Mouse (Mus musculus): Measurements from ENCODE around the gene Rfc4. TPM values are rescaled to one million over a fixed set of nuclear protein-coding genes. Genes with fewer than 3 reads are reported as not detected.
"Not testable (repeated sequence)": the region's sequence is repeated elsewhere in the genome, so short reads cannot be mapped to it uniquely, and the experiment has no call there.

Rfc4 gene
- polyA plus RNA-seq, 1 experiment from 2014 or later: 239 TPM

DNA sequence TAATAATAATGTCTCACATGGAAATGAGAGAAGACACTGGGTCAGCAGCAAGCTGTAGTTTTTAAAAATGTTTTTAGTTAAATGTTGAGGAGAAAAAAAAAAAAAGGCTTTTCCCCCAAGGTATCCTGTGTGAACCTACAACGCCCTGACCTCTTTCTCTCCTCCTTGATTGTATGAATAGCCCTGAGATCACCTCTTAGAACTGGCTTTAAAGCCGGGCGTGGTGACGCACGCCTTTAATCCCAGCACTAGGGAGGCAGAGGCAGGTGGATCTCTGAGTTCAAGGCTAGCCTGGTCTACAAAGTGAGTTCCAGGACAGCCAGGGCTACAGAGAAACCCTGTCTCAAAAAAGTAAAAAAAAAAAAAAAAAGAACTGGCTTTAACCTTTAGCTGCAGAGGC, 32.0 kb downstream of the Rfc4 start:
- H3K36me3 ChIP-seq (ENCODE audit: control insufficient read depth, insufficient read depth, low read length); H3K4me3 ChIP-seq (ENCODE audit: low read depth, low read length); H3K9me3 ChIP-seq (ENCODE audit: control insufficient read depth, low read length); H3K4me2 ChIP-seq (ENCODE audit: low read depth, low read length, severe bottlenecking); H3K27me3 ChIP-seq (ENCODE audit: control insufficient read depth, insufficient read depth, low read length); H3K9ac ChIP-seq (ENCODE audit: low read length); H3K4me1 ChIP-seq (replicated peaks; ENCODE audit: control insufficient read depth, insufficient read depth, low read length); H3K27ac ChIP-seq (ENCODE audit: low read depth, low read length); DNase-seq (ENCODE audit: low spot score); ATAC-seq (replicated peaks; ENCODE audit: low FRiP score): not testable (repeated sequence)
- 88% methylated on average over 5 of the region's 5 CpGs for WGBS

DNA sequence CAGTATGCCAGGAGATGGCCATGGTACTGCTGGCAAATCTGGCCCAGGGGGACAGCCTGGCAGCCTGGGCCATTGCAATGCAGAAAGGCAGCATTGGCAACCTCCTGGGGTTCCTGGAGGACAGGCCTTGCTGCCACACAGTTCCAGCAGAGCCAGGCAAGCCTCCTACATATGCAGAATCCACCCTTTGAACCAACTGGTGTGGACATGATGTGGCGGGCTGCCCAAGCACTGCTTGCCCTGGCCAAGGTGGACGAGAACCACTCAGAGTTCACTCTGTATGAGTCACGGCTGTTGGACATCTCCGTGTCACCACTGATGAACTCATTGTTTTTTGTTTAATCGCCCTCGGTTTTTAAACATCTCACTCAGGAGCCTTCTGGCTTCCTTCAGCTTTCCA, 33.4 kb downstream of the Rfc4 start:
- WGBS: 89% methylated on average over 6 of the region's 6 CpGs
- no peak overlapping the region for H3K4me2 ChIP-seq (ENCODE audit: low read depth, low read length, severe bottlenecking)
- no peak overlapping the region for H3K9ac ChIP-seq (ENCODE audit: low read length)
- no peak for ATAC-seq (replicated peaks; ENCODE audit: low FRiP score)
- H3K4me3 ChIP-seq (ENCODE audit: low read depth, low read length): no peak overlapping the region
- DNase-seq (ENCODE audit: low spot score): no peak
- no peaks in the 10 kb centered on the region for H3K9me3 ChIP-seq (ENCODE audit: control insufficient read depth, low read length)
- H3K27me3 ChIP-seq (ENCODE audit: control insufficient read depth, insufficient read depth, low read length): no peaks in the 10 kb centered on the region
- no peaks in the 10 kb centered on the region for H3K4me1 ChIP-seq (replicated peaks; ENCODE audit: control insufficient read depth, insufficient read depth, low read length)
- H3K27ac ChIP-seq (ENCODE audit: low read depth, low read length): no peak overlapping the region
- H3K36me3 ChIP-seq (ENCODE audit: control insufficient read depth, insufficient read depth, low read length): no peaks in the 10 kb centered on the region

DNA sequence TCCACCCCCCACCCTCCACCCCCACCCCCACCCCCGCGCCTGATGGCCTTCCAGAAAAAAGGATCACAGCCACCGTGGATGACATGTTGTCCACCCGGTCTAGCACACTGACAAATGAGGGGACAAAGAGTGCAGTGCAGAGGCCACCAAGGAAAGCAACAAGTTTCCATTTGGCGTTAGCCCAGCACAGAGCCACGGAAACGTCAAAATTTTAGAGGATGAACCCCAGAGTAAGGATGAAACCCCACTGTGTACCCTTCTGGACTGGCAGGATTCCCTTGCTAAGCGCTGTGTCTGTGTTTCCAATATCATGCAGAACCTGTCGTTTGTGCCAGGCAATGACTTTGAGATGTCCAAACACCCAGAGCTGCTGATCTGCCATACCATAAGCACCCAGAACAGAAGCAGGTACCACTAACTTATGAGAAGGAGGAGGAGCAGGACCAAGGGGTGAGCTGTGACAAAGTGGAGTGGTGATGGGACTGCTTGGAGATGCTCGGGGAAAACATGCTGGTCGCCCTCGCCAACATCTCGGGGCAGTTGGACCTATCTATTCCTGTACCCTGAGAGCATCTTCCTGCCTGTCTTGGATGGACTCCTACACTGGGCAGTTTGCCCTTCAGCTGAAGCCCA, 34.1 kb downstream of the Rfc4 start:
- no peak for ATAC-seq (replicated peaks; ENCODE audit: low FRiP score)
- DNase-seq (ENCODE audit: low spot score): no peak
- Histone ChIP-seq H3K27me3 (ENCODE audit: control insufficient read depth, insufficient read depth, low read length) (no peaks in the 10 kb centered on the region), H3K36me3 (ENCODE audit: control insufficient read depth, insufficient read depth, low read length) (no peaks in the 10 kb centered on the region), H3K4me3 (ENCODE audit: low read depth, low read length) (no peak overlapping the region), H3K9ac (ENCODE audit: low read length) (no peak overlapping the region), H3K27ac (ENCODE audit: low read depth, low read length) (no peak overlapping the region), H3K4me2 (ENCODE audit: low read depth, low read length, severe bottlenecking) (no peak overlapping the region), H3K9me3 (ENCODE audit: control insufficient read depth, low read length) (no peaks in the 10 kb centered on the region), H3K4me1 (replicated peaks; ENCODE audit: control insufficient read depth, insufficient read depth, low read length) (no peaks in the 10 kb centered on the region)
- 86% methylated on average over 13 of the region's 13 CpGs for WGBS

DNA sequence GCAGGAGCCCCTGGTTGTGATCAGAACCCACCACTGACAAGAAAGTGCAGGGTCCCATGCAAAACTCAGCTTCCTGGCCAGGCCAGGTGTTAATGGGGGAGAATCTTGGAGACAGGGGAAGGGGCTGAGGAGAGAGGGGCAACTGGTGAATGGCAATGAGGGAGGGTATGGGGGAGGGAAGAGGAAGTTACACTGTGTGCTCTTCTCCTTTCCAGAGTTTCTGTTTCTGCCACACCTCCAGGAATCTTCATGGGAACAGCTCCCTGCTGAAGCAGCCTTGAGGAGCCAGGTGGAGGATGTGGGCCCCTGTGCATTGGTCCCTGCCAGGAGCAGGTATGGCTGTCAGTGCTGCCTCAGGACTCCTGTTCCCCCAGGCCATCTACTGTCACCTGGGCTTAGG, 36.2 kb downstream of the Rfc4 start:
- not testable (repeated sequence) for ATAC-seq (replicated peaks; ENCODE audit: low FRiP score)

DNA sequence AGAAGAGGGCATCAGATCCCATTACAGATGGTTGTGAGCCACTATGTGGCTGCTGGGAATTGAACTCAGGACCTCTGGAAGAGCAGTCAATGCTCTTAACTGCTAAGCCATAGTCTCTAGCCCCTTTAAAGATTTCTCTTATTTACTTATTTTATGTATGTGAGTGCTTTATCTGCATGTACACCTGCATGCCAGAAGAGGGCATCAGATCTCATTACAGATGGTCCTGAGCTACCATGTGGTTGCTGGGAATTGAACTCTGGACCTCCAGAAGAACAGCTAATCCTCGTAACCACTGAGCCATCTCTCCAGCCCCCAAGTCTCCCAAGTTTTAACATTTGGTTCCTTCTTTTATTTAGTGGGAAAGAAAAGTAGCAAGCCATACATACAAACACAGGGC, 39.0 kb downstream of the Rfc4 start:
- H3K4me2 ChIP-seq (ENCODE audit: low read depth, low read length, severe bottlenecking); DNase-seq (ENCODE audit: low spot score); H3K36me3 ChIP-seq (ENCODE audit: control insufficient read depth, insufficient read depth, low read length); H3K27me3 ChIP-seq (ENCODE audit: control insufficient read depth, insufficient read depth, low read length); H3K9me3 ChIP-seq (ENCODE audit: control insufficient read depth, low read length); H3K4me1 ChIP-seq (replicated peaks; ENCODE audit: control insufficient read depth, insufficient read depth, low read length); ATAC-seq (replicated peaks; ENCODE audit: low FRiP score); H3K9ac ChIP-seq (ENCODE audit: low read length); H3K4me3 ChIP-seq (ENCODE audit: low read depth, low read length); H3K27ac ChIP-seq (ENCODE audit: low read depth, low read length): not testable (repeated sequence)
- 79% methylated on average over 1 of the region's 1 CpGs for WGBS

More for the DNA sequence above, 36.2 kb downstream of the Rfc4 start:
- not testable (repeated sequence) for H3K27me3 ChIP-seq (ENCODE audit: control insufficient read depth, insufficient read depth, low read length); DNase-seq (ENCODE audit: low spot score); H3K4me3 ChIP-seq (ENCODE audit: low read depth, low read length); H3K9me3 ChIP-seq (ENCODE audit: control insufficient read depth, low read length); H3K4me1 ChIP-seq (replicated peaks; ENCODE audit: control insufficient read depth, insufficient read depth, low read length); H3K36me3 ChIP-seq (ENCODE audit: control insufficient read depth, insufficient read depth, low read length); H3K27ac ChIP-seq (ENCODE audit: low read depth, low read length); H3K9ac ChIP-seq (ENCODE audit: low read length); H3K4me2 ChIP-seq (ENCODE audit: low read depth, low read length, severe bottlenecking)

DNA sequence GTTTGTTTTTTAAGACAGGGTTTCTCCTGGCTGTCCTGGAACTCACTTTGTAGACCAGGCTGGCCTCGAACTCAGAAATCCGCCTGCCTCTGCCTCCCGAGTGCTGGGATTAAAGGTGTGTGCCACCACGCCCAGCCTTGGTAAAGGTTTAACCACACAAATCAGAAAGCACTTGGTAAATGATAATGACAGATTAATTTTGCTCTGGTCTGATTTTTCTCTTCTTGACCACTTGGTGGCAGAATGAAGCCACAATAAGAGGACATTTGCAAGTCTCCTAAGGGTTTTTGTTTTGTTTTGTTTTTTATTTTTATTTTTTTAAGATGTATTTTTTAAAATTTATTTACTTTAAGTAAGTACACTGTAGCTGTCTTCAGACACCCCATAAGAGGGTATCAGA, 39.8 kb downstream of the Rfc4 start:
- not testable (repeated sequence) for H3K4me2 ChIP-seq (ENCODE audit: low read depth, low read length, severe bottlenecking); ATAC-seq (replicated peaks; ENCODE audit: low FRiP score); H3K27ac ChIP-seq (ENCODE audit: low read depth, low read length); H3K4me1 ChIP-seq (replicated peaks; ENCODE audit: control insufficient read depth, insufficient read depth, low read length); H3K27me3 ChIP-seq (ENCODE audit: control insufficient read depth, insufficient read depth, low read length); DNase-seq (ENCODE audit: low spot score); H3K36me3 ChIP-seq (ENCODE audit: control insufficient read depth, insufficient read depth, low read length); H3K9ac ChIP-seq (ENCODE audit: low read length); H3K4me3 ChIP-seq (ENCODE audit: low read depth, low read length); H3K9me3 ChIP-seq (ENCODE audit: control insufficient read depth, low read length)
- 60% methylated on average over 4 of the region's 4 CpGs for WGBS

DNA sequence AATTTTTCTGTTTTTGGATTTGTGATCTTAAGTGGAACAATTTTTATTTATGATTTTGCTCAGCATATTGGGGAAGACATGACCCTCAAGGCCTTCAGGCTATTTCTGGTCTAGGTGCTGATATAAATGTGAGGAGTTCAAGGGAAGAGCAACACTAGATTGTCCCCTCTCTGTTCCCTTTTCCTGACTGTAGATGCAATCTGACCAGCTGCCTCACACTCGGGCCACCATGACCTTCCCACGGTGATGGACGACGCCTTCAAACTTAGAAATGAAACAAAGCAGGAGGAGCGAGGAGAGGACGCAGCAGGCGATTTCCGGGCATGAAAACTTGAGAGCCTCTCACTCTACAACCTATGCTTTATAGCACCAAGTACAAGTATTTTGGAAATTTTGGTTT, 40.4 kb downstream of the Rfc4 start:
- H3K9ac ChIP-seq (ENCODE audit: low read length); H3K4me2 ChIP-seq (ENCODE audit: low read depth, low read length, severe bottlenecking); H3K4me3 ChIP-seq (ENCODE audit: low read depth, low read length); H3K36me3 ChIP-seq (ENCODE audit: control insufficient read depth, insufficient read depth, low read length); H3K27ac ChIP-seq (ENCODE audit: low read depth, low read length); ATAC-seq (replicated peaks; ENCODE audit: low FRiP score); H3K9me3 ChIP-seq (ENCODE audit: control insufficient read depth, low read length); DNase-seq (ENCODE audit: low spot score); H3K27me3 ChIP-seq (ENCODE audit: control insufficient read depth, insufficient read depth, low read length); H3K4me1 ChIP-seq (replicated peaks; ENCODE audit: control insufficient read depth, insufficient read depth, low read length): not testable (repeated sequence)
- 85% methylated on average over 8 of the region's 8 CpGs for WGBS

DNA sequence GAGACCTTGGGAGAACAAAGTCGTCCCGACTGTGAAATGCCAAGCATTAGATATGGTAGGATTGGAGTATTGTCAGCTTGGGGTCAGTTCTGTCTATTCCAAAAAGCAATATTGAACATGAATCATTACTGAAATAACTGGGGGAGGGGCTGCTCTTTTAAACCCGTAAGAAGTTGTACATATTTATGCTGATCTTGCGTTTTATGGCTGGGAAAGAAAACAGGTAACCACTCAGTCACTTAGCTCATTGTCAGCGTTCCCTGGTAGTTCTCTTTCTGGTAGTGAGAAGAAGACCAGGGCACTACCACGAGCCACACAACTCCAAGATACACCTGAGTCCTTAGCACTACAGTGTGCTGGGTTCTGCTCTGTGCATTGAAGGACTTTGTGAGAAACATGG, 50.0 kb downstream of the Rfc4 start:
- H3K4me2 ChIP-seq (ENCODE audit: low read depth, low read length, severe bottlenecking); H3K4me1 ChIP-seq (replicated peaks; ENCODE audit: control insufficient read depth, insufficient read depth, low read length); H3K36me3 ChIP-seq (ENCODE audit: control insufficient read depth, insufficient read depth, low read length); H3K27ac ChIP-seq (ENCODE audit: low read depth, low read length); H3K27me3 ChIP-seq (ENCODE audit: control insufficient read depth, insufficient read depth, low read length); H3K9ac ChIP-seq (ENCODE audit: low read length); H3K4me3 ChIP-seq (ENCODE audit: low read depth, low read length); H3K9me3 ChIP-seq (ENCODE audit: control insufficient read depth, low read length); ATAC-seq (replicated peaks; ENCODE audit: low FRiP score); DNase-seq (ENCODE audit: low spot score): not testable (repeated sequence)
- WGBS: 83% methylated on average over 6 of the region's 6 CpGs

All from forebrain, embryonic 11.5 days (tissue).